Mouse (Mus musculus) MEL (cell line): ENCODE results near the gene Spg11. TPM values are rescaled to one million over a fixed set of nuclear protein-coding genes. Genes with fewer than 3 reads are reported as not detected.
"Not testable (repeated sequence)": the region's sequence is repeated elsewhere in the genome, so short reads cannot be mapped to it uniquely, and the experiment has no call there.

Experiments
- DNase-seq: peaks from one replicate; pipeline ENCODE4 v3.0.0; 2011; ENCODE audit warnings: low read depth, low spot score
- H3K27ac ChIP-seq: 2 replicates; pipeline ENCODE4 v1.5.1; 2012; ENCODE audit warnings: low read depth, mild to moderate bottlenecking, control low read depth, low read length, moderate library complexity; ENCODE audit not compliant: control insufficient read depth
- H3K27me3 ChIP-seq, 2 experiments: fragments of 150-350 bp in 1 of 2; sonication (generic) in 1 of 2; 2 replicates each; pipeline ENCODE4 v1.6.1; 2012; ENCODE audit warnings: low read length in 2 of 2, mild to moderate bottlenecking in 2 of 2, improper control_type of control experiment in 1 of 2, moderate library complexity in 1 of 2; ENCODE audit not compliant: insufficient read depth in 2 of 2, control insufficient read depth in 1 of 2
- H3K36me3 ChIP-seq, 2 experiments: 2 replicates each; pipeline ENCODE4 v1.6.1; 2012 to 2014; ENCODE audit warnings: low read length in 2 of 2, improper control_type of control experiment in 1 of 2, inconsistent platforms in 1 of 2, mild to moderate bottlenecking in 1 of 2; ENCODE audit not compliant: insufficient read depth in 2 of 2, control insufficient read depth in 1 of 2
- H3K4me1 ChIP-seq, 2 experiments: fragments of 150-350 bp in 1 of 2; sonication (generic) in 1 of 2; 2 replicates each; pipeline ENCODE4 v1.6.1; 2012; ENCODE audit warnings: low read length in 2 of 2, improper control_type of control experiment in 1 of 2, mild to moderate bottlenecking in 1 of 2; ENCODE audit not compliant: insufficient read depth in 2 of 2, control insufficient read depth in 1 of 2
- H3K4me3 ChIP-seq, 2 experiments: fragments of 150-350 bp in 1 of 2; sonication (generic) in 1 of 2; 2 replicates each; pipeline ENCODE4 v1.5.1; 2012; ENCODE audit warnings: low read depth in 2 of 2, low read length in 2 of 2, mild to moderate bottlenecking in 2 of 2, moderate library complexity in 2 of 2, control low read depth in 1 of 2, improper control_type of control experiment in 1 of 2; ENCODE audit not compliant: control insufficient read depth in 1 of 2, insufficient read depth in 1 of 2
- H3K79me2 ChIP-seq: 2 replicates; pipeline ENCODE4 v1.6.1; 2012; ENCODE audit warnings: mild to moderate bottlenecking, low read length, moderate library complexity; ENCODE audit not compliant: control insufficient read depth, poor library complexity, insufficient read depth
- H3K9ac ChIP-seq: 2 replicates; pipeline ENCODE4 v1.6.1; 2012; ENCODE audit warnings: low read depth, mild to moderate bottlenecking, control low read depth, low read length, moderate library complexity; ENCODE audit not compliant: control insufficient read depth, poor library complexity, severe bottlenecking
- H3K9me3 ChIP-seq: fragments of 150-350 bp; sonication (generic); replicated peaks from 2 replicates; pipeline ENCODE4 v1.6.1; 2012; ENCODE audit warnings: mild to moderate bottlenecking, low read length, improper control_type of control experiment, moderate library complexity; ENCODE audit not compliant: insufficient read depth
- BHLHE40 ChIP-seq: IDR thresholded peaks from 2 replicates; pipeline ENCODE4 v1.6.1; 2012; ENCODE audit warnings: low read depth, mild to moderate bottlenecking, inconsistent platforms, low read length, improper control_type of control experiment, borderline replicate concordance
- CHD1 ChIP-seq: IDR thresholded peaks from 2 replicates; pipeline ENCODE4 v1.6.1; 2012; ENCODE audit warnings: low read depth, mild to moderate bottlenecking, inconsistent platforms, low read length, improper control_type of control experiment
- CTCF ChIP-seq, 3 experiments: IDR thresholded peaks in 2 of 3; conservative IDR thresholded peaks in 1 of 3; 2 replicates each; pipeline ENCODE4 v1.5.1; 2011 to 2012; ENCODE audit warnings: low read length in 3 of 3, low read depth in 2 of 3, mild to moderate bottlenecking in 2 of 3, improper control_type of control experiment in 1 of 3, inconsistent platforms in 1 of 3, mixed read lengths in 1 of 3, moderate library complexity in 1 of 3; ENCODE audit not compliant: control insufficient read depth in 1 of 3, insufficient read depth in 1 of 3, poor library complexity in 1 of 3, severe bottlenecking in 1 of 3
- EP300 ChIP-seq, 2 experiments: IDR thresholded peaks; 2 replicates each; pipeline ENCODE4 v1.6.1; 2011; ENCODE audit warnings: improper control_type of control experiment in 2 of 2, low read length in 2 of 2, low read depth in 1 of 2, mild to moderate bottlenecking in 1 of 2
- MAZ ChIP-seq: IDR thresholded peaks from 2 replicates; pipeline ENCODE4 v1.6.1; 2012; ENCODE audit warnings: low read depth, mild to moderate bottlenecking, inconsistent platforms, low read length, improper control_type of control experiment
- MXI1 ChIP-seq: IDR thresholded peaks from 2 replicates; pipeline ENCODE4 v1.6.1; 2011; ENCODE audit warnings: mild to moderate bottlenecking, low read depth, low read length, improper control_type of control experiment
- MYC ChIP-seq: IDR thresholded peaks from 2 replicates; pipeline ENCODE4 v1.6.1; 2011; ENCODE audit warnings: low read depth, mild to moderate bottlenecking, low read length, improper control_type of control experiment, moderate library complexity
- NRF1 ChIP-seq: IDR thresholded peaks from 2 replicates; pipeline ENCODE4 v1.6.1; 2014; ENCODE audit warnings: low read depth, mild to moderate bottlenecking, inconsistent platforms, low read length, improper control_type of control experiment, moderate library complexity; ENCODE audit not compliant: poor library complexity, insufficient read depth, severe bottlenecking
- POLR2AphosphoS2 ChIP-seq: IDR thresholded peaks from 2 replicates; pipeline ENCODE4 v1.6.1; 2011; ENCODE audit warnings: low read length, improper control_type of control experiment
- POLR2AphosphoS5 ChIP-seq: IDR thresholded peaks from 2 replicates; pipeline ENCODE4 v1.6.1; 2012; ENCODE audit warnings: low read depth, borderline replicate concordance, mild to moderate bottlenecking, inconsistent platforms, low read length, moderate library complexity, mixed read lengths
- RAD21 ChIP-seq: IDR thresholded peaks from 2 replicates; pipeline ENCODE4 v1.6.1; 2011; ENCODE audit warnings: mild to moderate bottlenecking, low read depth, low read length, improper control_type of control experiment
- SIN3A ChIP-seq: IDR thresholded peaks from 2 replicates; pipeline ENCODE4 v1.6.1; 2012; ENCODE audit warnings: low read length, improper control_type of control experiment, inconsistent platforms
- SMC3 ChIP-seq: IDR thresholded peaks from 2 replicates; pipeline ENCODE4 v1.6.1; 2011; ENCODE audit warnings: low read depth, low read length, improper control_type of control experiment
- USF1 ChIP-seq: IDR thresholded peaks from 2 replicates; pipeline ENCODE4 v1.6.1; 2014; ENCODE audit warnings: low read depth, mild to moderate bottlenecking, inconsistent platforms, low read length, improper control_type of control experiment, moderate library complexity
- USF2 ChIP-seq, 2 experiments: IDR thresholded peaks; 2 replicates each; pipeline ENCODE4 v1.6.1; 2011 to 2012; ENCODE audit warnings: improper control_type of control experiment in 2 of 2, low read length in 2 of 2, borderline replicate concordance in 1 of 2, inconsistent platforms in 1 of 2, low read depth in 1 of 2, mild to moderate bottlenecking in 1 of 2; ENCODE audit not compliant: insufficient read depth in 1 of 2
- ZC3H11A ChIP-seq: IDR thresholded peaks from 2 replicates; pipeline ENCODE4 v1.6.1; 2012; ENCODE audit warnings: low read depth, mild to moderate bottlenecking, inconsistent platforms, low read length, improper control_type of control experiment
- ZKSCAN1 ChIP-seq: IDR thresholded peaks from 2 replicates; pipeline ENCODE4 v1.6.1; 2012; ENCODE audit warnings: low read depth, mild to moderate bottlenecking, inconsistent platforms, low read length, improper control_type of control experiment, moderate library complexity
- polyA plus RNA-seq, 2 experiments: library from polyadenylated mRNA; stranded (reverse) in 1 of 2; unstranded in 1 of 2; fragments of >175 nt in 1 of 2; fragments of >200 nt in 1 of 2; gene quantifications; 2 replicates each; pipeline versions ENCODE4 v1.2.1 to v1.2.4; 2012; ENCODE audit warnings: low replicate concordance in 2 of 2, low read depth in 1 of 2; ENCODE audit not compliant: insufficient read length in 2 of 2, insufficient read depth in 1 of 2, missing spikeins in 1 of 2
- total RNA-seq: library from RNA; depleted of rRNA; stranded (reverse); fragments of 300-350 nt; gene quantifications from 2 replicates; pipeline ENCODE4 v1.2.3, GENCODE M21; 2012

The Spg11 gene
- total and polyA plus RNA-seq, 3 experiments, result 5.9 to 6.9 TPM; not detected in 1

- TF ChIP-seq ZC3H11A (no peak), USF1 (no peak), NRF1 (peak; percentile 69), BHLHE40 (peak; percentile 18; the same call in 1 of the 2 replicates), CHD1 (no peak), ZKSCAN1 (no peak; the same call in 1 of the 2 replicates), USF2 (IDR thresholded peaks at IDR 0.05; ENCODE audit: borderline replicate concordance in 1 of 2, insufficient read depth in 1 of 2, low read depth in 1 of 2, low read length in 2 of 2) (no peak), EP300 (IDR thresholded peaks at IDR 0.05; ENCODE audit: low read depth in 1 of 2, low read length in 2 of 2) (peak in 1 of 2 experiments; percentile 33; a peak in 1 of 4 replicates), POLR2AphosphoS5 (no peak), MAZ (peak; percentile 84; the same call in 1 of the 2 replicates)
These were observed 90.1 kb downstream of the Spg11 start, which contains the start of gene Eif3j1 (continued) for GRCm38 (mm10) chr2:122027862-122028755.

GRCm38 (mm10) chr2:122027091-122027490, 91.1 kb downstream of the Spg11 start:
- H3K9ac ChIP-seq, result peak overlapping the region; percentile 63
- peaks cover 24% of the 10 kb centered on the region for H3K79me2 ChIP-seq
- H3K27me3 ChIP-seq, DNase-seq, H3K4me1 ChIP-seq, H3K4me3 ChIP-seq, H3K9me3 ChIP-seq, H3K27ac ChIP-seq: not testable (repeated sequence)
- peaks cover 2 to 12% of the 10 kb centered on the region in 2 experiments; a peak in 2 of 4 replicates for H3K36me3 ChIP-seq

GRCm38 (mm10) chr2:122022284-122022683, 95.9 kb downstream of the Spg11 start:
- H3K4me3 ChIP-seq, result no peak overlapping the region
- DNase-seq, result peak; percentile 56
- H3K4me1 ChIP-seq, result no peaks in the 10 kb centered on the region
- no peak overlapping the region for H3K9ac ChIP-seq
- no peaks in the 10 kb centered on the region for H3K27me3 ChIP-seq
- H3K9me3 ChIP-seq, result no peaks in the 10 kb centered on the region
- H3K27ac ChIP-seq, result no peak overlapping the region
- peaks cover 0 to 2% of the 10 kb centered on the region in 2 experiments; a peak in 1 of 4 replicates for H3K36me3 ChIP-seq
- H3K79me2 ChIP-seq, result no peaks in the 10 kb centered on the region
- peak; percentile 49 for TF ChIP-seq ZC3H11A
- TF ChIP-seq SMC3, result peak; percentile 42
- TF ChIP-seq RAD21, result peak; percentile 44
- 0 out of 2 replicates have a peak, but pooled peaks have one; percentile 20 for TF ChIP-seq MXI1
- TF ChIP-seq MYC, result peak; percentile 65; the same call in 1 of the 2 replicates
- no peak for TF ChIP-seq SIN3A
- no peak for TF ChIP-seq POLR2AphosphoS2
- TF ChIP-seq CTCF (IDR thresholded peaks at IDR 0.05 in 2 of 3, conservative IDR thresholded peaks at IDR 0.05 in 1 of 3; ENCODE audit: control insufficient read depth in 1 of 3, insufficient read depth in 1 of 3, low read depth in 2 of 3, low read length in 3 of 3, poor library complexity in 1 of 3, severe bottlenecking in 1 of 3), result peak in 2 of 3 experiments; percentile 44 to 52; a peak in 4 of 6 replicates
- TF ChIP-seq USF2 (IDR thresholded peaks at IDR 0.05; ENCODE audit: borderline replicate concordance in 1 of 2, insufficient read depth in 1 of 2, low read depth in 1 of 2, low read length in 2 of 2), result no peak
